Comparison of ENCODE assay signal across 8 mouse cellular contexts in genomic region chr16:26371325-26372053, GRCm38 (mm10). TPM values are rescaled to one million over a fixed set of nuclear protein-coding genes. Genes with fewer than 3 reads are reported as not detected.
DNase-seq lines count a peak whose midpoint lies in the region; ATAC-seq lines count a peak whose summit lies in the region.

Cldn1 (minus strand) TSS chr16:26371841.

- H3K9ac ChIP-seq in forebrain, embryonic 11.5 days (ENCODE audit: low read length), result peak within 1 kb of the TSS; percentile 57
- H3K9ac ChIP-seq in heart, embryonic 14.5 days (ENCODE audit: low read length), result peak within 1 kb of the TSS; percentile 50
- H3K9ac ChIP-seq in liver, embryonic 12.5 days, result peak within 1 kb of the TSS; percentile 31; the same call in 1 of the 2 replicates

- no peak within 1 kb of the TSS for H3K27ac ChIP-seq in forebrain, embryonic 11.5 days (ENCODE audit: low read depth, low read length)
- H3K27ac ChIP-seq in heart, embryonic 14.5 days (replicated peaks in 1 of 2; ENCODE audit: control insufficient read depth in 1 of 2, insufficient read depth in 1 of 2, low read depth in 2 of 2, low read length in 2 of 2), result no peak within 1 kb of the TSS
- H3K27ac ChIP-seq in liver, embryonic 12.5 days, result no peak within 1 kb of the TSS

- no peaks in the 10 kb centered on the region for H3K36me3 ChIP-seq in forebrain, embryonic 11.5 days (ENCODE audit: control insufficient read depth, insufficient read depth, low read length)
- no peaks in the 10 kb centered on the region for H3K36me3 ChIP-seq in heart, embryonic 14.5 days (ENCODE audit: control insufficient read depth, insufficient read depth, low read length)
- no peaks in the 10 kb centered on the region for H3K36me3 ChIP-seq in liver, embryonic 12.5 days

- peak; percentile 28 for DNase-seq in 3134 (ENCODE audit: extremely low read depth, insufficient read length, low spot score)
- peak; percentile 17 for DNase-seq in c-Kit-positive CD71-positive TER-119-negative erythroid progenitor cells, embryonic 14.5 days (ENCODE audit: low read depth)
- peak; percentile 93 for DNase-seq in forebrain, embryonic 11.5 days (ENCODE audit: low spot score)
- DNase-seq in kidney, postnatal 14 days, result peak; percentile 86
- peak; percentile 9 for DNase-seq in naive thymus-derived CD4-positive, alpha-beta T cell, adult 2 months (ENCODE audit: low read depth)
- peak; percentile 73 to 92 for DNase-seq in spleen, postnatal 4 days (ENCODE audit: low spot score in 2 of 2)

- ATAC-seq in forebrain, embryonic 11.5 days (replicated peaks; ENCODE audit: low FRiP score), result peak; percentile 92
- ATAC-seq in heart, embryonic 14.5 days (ENCODE audit: insufficient number of reproducible peaks, insufficient read depth, low FRiP score, low read depth), result peak; percentile 77
- ATAC-seq in liver, embryonic 12.5 days, result peak; percentile 57; the same call in 1 of the 2 replicates

- no peaks in the 10 kb centered on the region; the same call in 1 of the 2 replicates for H3K27me3 ChIP-seq in forebrain, embryonic 11.5 days (ENCODE audit: control insufficient read depth, insufficient read depth, low read length)
- peaks cover 7% of the 10 kb centered on the region; the same call in 1 of the 2 replicates for H3K27me3 ChIP-seq in heart, embryonic 14.5 days (ENCODE audit: control insufficient read depth, insufficient read depth, low read length)
- peaks cover 12% of the 10 kb centered on the region; the same call in 1 of the 2 replicates for H3K27me3 ChIP-seq in liver, embryonic 12.5 days (replicated peaks)

- 4% methylated on average over 33 of the region's 33 CpGs for WGBS in forebrain, embryonic 11.5 days
- WGBS in heart, embryonic 14.5 days, result 5% methylated on average over 33 of the region's 33 CpGs
- WGBS in liver, embryonic 12.5 days (ENCODE audit: insufficient replicate concordance), result 5% methylated on average over 33 of the region's 33 CpGs

- peaks cover 2% of the 10 kb centered on the region; the same call in 1 of the 2 replicates for H3K4me1 ChIP-seq in forebrain, embryonic 11.5 days (replicated peaks; ENCODE audit: control insufficient read depth, insufficient read depth, low read length)
- H3K4me1 ChIP-seq in heart, embryonic 14.5 days (ENCODE audit: control insufficient read depth in 2 of 2, insufficient read depth in 2 of 2, low read length in 2 of 2), result peaks cover 3 to 6% of the 10 kb centered on the region in 2 experiments; a peak in 2 of 4 replicates
- no peaks in the 10 kb centered on the region for H3K4me1 ChIP-seq in liver, embryonic 12.5 days

- H3K4me3 ChIP-seq in forebrain, embryonic 11.5 days (ENCODE audit: low read depth, low read length), result peak within 1 kb of the TSS; percentile 38
- H3K4me3 ChIP-seq in heart, embryonic 14.5 days (ENCODE audit: control insufficient read depth in 1 of 2, insufficient read depth in 1 of 2, low read depth in 1 of 2, low read length in 2 of 2), result peak within 1 kb of the TSS; percentile 45
- H3K4me3 ChIP-seq in liver, embryonic 12.5 days, result peak within 1 kb of the TSS; percentile 47

- no peaks in the 10 kb centered on the region for H3K9me3 ChIP-seq in forebrain, embryonic 11.5 days (ENCODE audit: control insufficient read depth, low read length)
- H3K9me3 ChIP-seq in heart, embryonic 14.5 days (ENCODE audit: control insufficient read depth, low read length), result no peaks in the 10 kb centered on the region
- no peaks in the 10 kb centered on the region for H3K9me3 ChIP-seq in liver, embryonic 12.5 days (replicated peaks)

- peak within 1 kb of the TSS; percentile 89 for H3K4me2 ChIP-seq in forebrain, embryonic 11.5 days (ENCODE audit: low read depth, low read length, severe bottlenecking)
- H3K4me2 ChIP-seq in heart, embryonic 14.5 days (ENCODE audit: low read length), result peak within 1 kb of the TSS; percentile 90
- H3K4me2 ChIP-seq in liver, embryonic 12.5 days, result peak within 1 kb of the TSS; percentile 49

RNA-seq across cellular contexts. Expression of gene Cldn1, which starts in this region (rescaled TPM):
- polyA plus RNA-seq in forebrain, embryonic 11.5 days (2014; fragmentation: Nextera tagmentation; extraction: Ambion mirVana), result 2.9 and 3.9 TPM in 2 replicates
- polyA plus RNA-seq in heart, embryonic 14.5 days (2014; fragmentation: Nextera tagmentation; extraction: Ambion mirVana), result 0.93 and 1.1 TPM in 2 replicates
- polyA plus RNA-seq in liver, embryonic 12.5 days (2016; fragmentation: Nextera tagmentation; extraction: Ambion mirVana), result 14.2 and 15.3 TPM in 2 replicates

Comparison
In these comparisons a context has a peak if more than half of its experiments do, and no peak if none do; other contexts are left out.
1. DNase-seq: peak in every context shown above with its lines; median percentile 93 in forebrain, embryonic 11.5 days; 86 in kidney, postnatal 14 days; 82 in spleen, postnatal 4 days; 28 in 3134; 17 in c-Kit-positive CD71-positive TER-119-negative erythroid progenitor cells, embryonic 14.5 days; 9 in naive thymus-derived CD4-positive, alpha-beta T cell, adult 2 months.